Mouse (Mus musculus) spleen, adult 12 weeks (tissue): ENCODE data around the gene Pabpn1l.

Experiments
- DNase-seq: peaks from one replicate; pipeline ENCODE4 v3.0.0; 2022; ENCODE audit warnings: low spot score

The Pabpn1l gene

GRCm38 (mm10) chr8:122618660-122619378 lies 3.7 kb downstream of the Pabpn1l start:
- peak; percentile 37 for DNase-seq

- peak; percentile 76 for DNase-seq
Observed at GRCm38 (mm10) chr8:122617947-122618546, 4.5 kb downstream of the Pabpn1l start.

GRCm38 (mm10) chr8:122616181-122616905 lies 6.2 kb downstream of the Pabpn1l start:
- no peak for DNase-seq

GRCm38 (mm10) chr8:122611295-122612133 lies 11.0 kb downstream of the Pabpn1l start, which contains the start of the genes Galns and Trappc2l:
TSS of gene Galns (minus strand) at chr8:122611463.
TSS of gene Trappc2l (plus strand) at chr8:122611640.
- DNase-seq: peak; percentile 97

GRCm38 (mm10) chr8:122610612-122611277 lies 11.8 kb downstream of the Pabpn1l start:
- DNase-seq: no peak

GRCm38 (mm10) chr8:122610209-122610608 lies 12.3 kb downstream of the Pabpn1l start:
- no peak for DNase-seq

- DNase-seq: no peak
Observed at GRCm38 (mm10) chr8:122606810-122607209, 15.7 kb downstream of the Pabpn1l start.

GRCm38 (mm10) chr8:122605367-122605766 lies 17.2 kb downstream of the Pabpn1l start:
- DNase-seq: no peak

GRCm38 (mm10) chr8:122604640-122605039 lies 17.9 kb downstream of the Pabpn1l start:
- DNase-seq: no peak

- no peak for DNase-seq
Observed at GRCm38 (mm10) chr8:122600666-122601065, 21.9 kb downstream of the Pabpn1l start.

GRCm38 (mm10) chr8:122596031-122596430 lies 26.5 kb downstream of the Pabpn1l start:
- no peak for DNase-seq

- no peak for DNase-seq
Observed at GRCm38 (mm10) chr8:122593783-122594507, 28.6 kb downstream of the Pabpn1l start.

- no peak for DNase-seq
Observed at GRCm38 (mm10) chr8:122593240-122593639, 29.3 kb downstream of the Pabpn1l start.

- no peak for DNase-seq
Observed at GRCm38 (mm10) chr8:122586749-122587148, 35.8 kb downstream of the Pabpn1l start.

- DNase-seq: no peak
Observed at GRCm38 (mm10) chr8:122586171-122586570, 36.4 kb downstream of the Pabpn1l start.

- DNase-seq: no peak
Observed at GRCm38 (mm10) chr8:122585411-122585891, 37.1 kb downstream of the Pabpn1l start.

- no peak for DNase-seq
Observed at GRCm38 (mm10) chr8:122584981-122585380, 37.6 kb downstream of the Pabpn1l start.

GRCm38 (mm10) chr8:122580926-122581325 lies 41.6 kb downstream of the Pabpn1l start:
- no peak for DNase-seq

GRCm38 (mm10) chr8:122579196-122579595 lies 43.3 kb downstream of the Pabpn1l start:
- DNase-seq: no peak

- DNase-seq: no peak
Observed at GRCm38 (mm10) chr8:122577116-122577515, 45.4 kb downstream of the Pabpn1l start.

- peak; percentile 91 for DNase-seq
Observed at GRCm38 (mm10) chr8:122576648-122577022, 45.9 kb downstream of the Pabpn1l start, which contains the start of gene Aprt. TSS of gene Aprt (minus strand) at chr8:122576909.
